Comparison of ENCODE assay signal across 8 mouse cellular contexts in the genomic region with DNA sequence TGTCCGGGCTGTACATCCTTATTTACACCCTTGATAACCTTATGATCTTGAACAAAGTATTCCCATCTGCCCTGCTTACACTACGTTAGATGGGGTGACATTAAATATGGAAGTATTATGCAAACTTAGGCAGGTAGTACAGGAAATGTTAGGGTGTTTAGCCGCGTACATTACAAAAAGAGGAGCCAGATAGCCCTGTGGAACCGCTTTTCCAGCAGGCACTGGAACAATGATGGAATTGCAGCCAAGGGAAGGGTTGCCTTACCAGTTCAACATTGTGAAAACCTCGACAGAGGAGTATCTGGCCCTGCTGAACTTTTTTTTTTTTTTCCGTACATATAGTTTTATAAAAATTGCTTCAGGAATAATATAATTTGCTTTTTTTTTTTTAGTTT. TPM values are rescaled to one million over a fixed set of nuclear protein-coding genes. Genes with fewer than 3 reads are reported as not detected.
DNase-seq lines count a peak whose midpoint lies in the region; ATAC-seq and TF ChIP-seq lines count a peak whose summit lies in the region.

No protein-coding gene starts in this region.

- peak overlapping the region; percentile 95 for H3K4me2 ChIP-seq in embryonic facial prominence, embryonic 13.5 days
- peak overlapping the region; percentile 95 for H3K4me2 ChIP-seq in intestine, postnatal 0 days (replicated peaks; ENCODE audit: low read depth)
- H3K4me2 ChIP-seq in neural tube, embryonic 13.5 days: peak overlapping the region; percentile 82

- TF ChIP-seq CTCF in liver, adult 2 months (IDR thresholded peaks at IDR 0.05; ENCODE audit: low read depth, low read length): no peak
- no peak for TF ChIP-seq CTCF in intestine, postnatal 0 days (IDR thresholded peaks at IDR 0.05; ENCODE audit: low read depth)

- TF ChIP-seq POLR2A in liver, adult 2 months (IDR thresholded peaks at IDR 0.05; ENCODE audit: extremely low read depth, insufficient read depth, low read length): no peak

- H3K27me3 ChIP-seq in liver, adult 2 months (ENCODE audit: control insufficient read depth, insufficient read depth, low read length): no peaks in the 10 kb centered on the region
- no peaks in the 10 kb centered on the region for H3K27me3 ChIP-seq in embryonic facial prominence, embryonic 13.5 days
- no peaks in the 10 kb centered on the region for H3K27me3 ChIP-seq in intestine, postnatal 0 days (replicated peaks; ENCODE audit: control insufficient read depth, insufficient read depth, low read length)
- no peaks in the 10 kb centered on the region for H3K27me3 ChIP-seq in neural tube, embryonic 13.5 days

- H3K9ac ChIP-seq in liver, adult 2 months (ENCODE audit: low read depth, low read length): peak overlapping the region; percentile 90
- peak overlapping the region; percentile 81 for H3K9ac ChIP-seq in embryonic facial prominence, embryonic 13.5 days
- H3K9ac ChIP-seq in intestine, postnatal 0 days (ENCODE audit: low read depth, low read length): peak overlapping the region; percentile 58
- peak overlapping the region; percentile 80 for H3K9ac ChIP-seq in neural tube, embryonic 13.5 days

- WGBS in liver, adult 2 months: 8% methylated on average over 7 of the region's 7 CpGs
- WGBS in embryonic facial prominence, embryonic 13.5 days: 20% methylated on average over 7 of the region's 7 CpGs
- WGBS in intestine, postnatal 0 days: 12% methylated on average over 7 of the region's 7 CpGs
- 19% methylated on average over 7 of the region's 7 CpGs for WGBS in neural tube, embryonic 13.5 days

- peak overlapping the region; percentile 84 for H3K27ac ChIP-seq in liver, adult 2 months (replicated peaks; ENCODE audit: insufficient read depth, low read depth, low read length)
- no peak overlapping the region for H3K27ac ChIP-seq in embryonic facial prominence, embryonic 13.5 days
- H3K27ac ChIP-seq in intestine, postnatal 0 days (ENCODE audit: low read depth, low read length): peak overlapping the region; percentile 74; the same call in 1 of the 2 replicates
- no peak overlapping the region for H3K27ac ChIP-seq in neural tube, embryonic 13.5 days (replicated peaks)

- DNase-seq in liver, adult 2 months (ENCODE audit: extremely low read depth, low read depth, low spot score): peak; percentile 45
- DNase-seq in liver: no peak
- no peak for DNase-seq in ovary, postnatal 14 days (ENCODE audit: low spot score)
- no peak for DNase-seq in adrenal gland, postnatal 10 days
- DNase-seq in adrenal gland, postnatal 14 days: no peak

- H3K4me3 ChIP-seq in liver, adult 2 months (ENCODE audit: insufficient read depth, low read depth, low read length): peak overlapping the region; percentile 95
- peak overlapping the region; percentile 88 for H3K4me3 ChIP-seq in embryonic facial prominence, embryonic 13.5 days
- peak overlapping the region; percentile 71 for H3K4me3 ChIP-seq in intestine, postnatal 0 days (ENCODE audit: low read depth, low read length)
- peak overlapping the region; percentile 94 for H3K4me3 ChIP-seq in neural tube, embryonic 13.5 days

- H3K79me2 ChIP-seq in liver, adult 2 months (ENCODE audit: control insufficient read depth, insufficient read depth, low read length): peaks cover 2% of the 10 kb centered on the region; the same call in 1 of the 2 replicates

- H3K9me3 ChIP-seq in embryonic facial prominence, embryonic 13.5 days: no peaks in the 10 kb centered on the region
- H3K9me3 ChIP-seq in intestine, postnatal 0 days (ENCODE audit: control insufficient read depth): no peaks in the 10 kb centered on the region
- H3K9me3 ChIP-seq in neural tube, embryonic 13.5 days: no peaks in the 10 kb centered on the region

- no peak for ATAC-seq in embryonic facial prominence, embryonic 13.5 days (ENCODE audit: insufficient number of reproducible peaks, insufficient read depth, low FRiP score, low TSS enrichment, low read depth)
- ATAC-seq in intestine, postnatal 0 days: no peak
- ATAC-seq in neural tube, embryonic 13.5 days (ENCODE audit: low read depth): no peak

- H3K36me3 ChIP-seq in liver, adult 2 months (ENCODE audit: control insufficient read depth, insufficient read depth, low read length): peaks cover 6% of the 10 kb centered on the region
- peaks cover 4% of the 10 kb centered on the region; the same call in 1 of the 2 replicates for H3K36me3 ChIP-seq in embryonic facial prominence, embryonic 13.5 days
- 0 out of 2 replicates have a peak, but pooled peaks cover 4% of the 10 kb centered on the region for H3K36me3 ChIP-seq in intestine, postnatal 0 days (ENCODE audit: control insufficient read depth, insufficient read depth)
- H3K36me3 ChIP-seq in neural tube, embryonic 13.5 days: peaks cover 8% of the 10 kb centered on the region; the same call in 1 of the 2 replicates

- H3K4me1 ChIP-seq in liver, adult 2 months (ENCODE audit: control insufficient read depth, insufficient read depth, low read length): peaks cover 2% of the 10 kb centered on the region; the same call in 1 of the 2 replicates
- peaks cover 13% of the 10 kb centered on the region for H3K4me1 ChIP-seq in embryonic facial prominence, embryonic 13.5 days
- H3K4me1 ChIP-seq in intestine, postnatal 0 days (replicated peaks; ENCODE audit: control insufficient read depth, insufficient read depth, low read length): no peaks in the 10 kb centered on the region
- peaks cover 18% of the 10 kb centered on the region for H3K4me1 ChIP-seq in neural tube, embryonic 13.5 days (replicated peaks)

RNA-seq across cellular contexts. Expression of a gene that starts 0.7 kb away (rescaled TPM):
- total RNA-seq in liver, adult 2 months (2014; rRNA removed): 3.0 and 3.4 TPM in 2 replicates
- polyA plus RNA-seq in liver, adult 2 months (2012; rRNA removed): 3.5 and 5.3 TPM in 2 replicates
- polyA plus RNA-seq in embryonic facial prominence, embryonic 13.5 days (2015; fragmentation: Nextera tagmentation; extraction: Ambion mirVana): 20.7 and 20.8 TPM in 2 replicates
- polyA plus RNA-seq in intestine, postnatal 0 days (2015; fragmentation: Nextera tagmentation; extraction: Ambion mirVana): 15.5 and 19.9 TPM in 2 replicates
- polyA plus RNA-seq in neural tube, embryonic 13.5 days (2015; fragmentation: Nextera tagmentation; extraction: Ambion mirVana): 28.4 and 28.6 TPM in 2 replicates
- total RNA-seq in adrenal gland, postnatal 10 days (2021): 10 to 100 TPM in 1 of 2 experiments, 1 to 10 TPM in 1; 7.1 to 10.8 TPM
- 7.6 and 8.0 TPM in 2 replicates for total RNA-seq in adrenal gland, postnatal 14 days (2021)

RNA-seq across cellular contexts. Expression of a gene that starts 0.7 kb away (rescaled TPM):
- 18.9 and 22.8 TPM in 2 replicates for total RNA-seq in liver, adult 2 months (2014; rRNA removed)
- polyA plus RNA-seq in liver, adult 2 months (2012; rRNA removed): 19.3 and 22.4 TPM in 2 replicates
- 36.5 and 38.5 TPM in 2 replicates for polyA plus RNA-seq in embryonic facial prominence, embryonic 13.5 days (2015; fragmentation: Nextera tagmentation; extraction: Ambion mirVana)
- 43.3 and 44.8 TPM in 2 replicates for polyA plus RNA-seq in intestine, postnatal 0 days (2015; fragmentation: Nextera tagmentation; extraction: Ambion mirVana)
- 68.7 and 69.3 TPM in 2 replicates for polyA plus RNA-seq in neural tube, embryonic 13.5 days (2015; fragmentation: Nextera tagmentation; extraction: Ambion mirVana)
- total RNA-seq in adrenal gland, postnatal 10 days (2021): 10 to 100 TPM; 36.1 to 42.0 TPM
- total RNA-seq in adrenal gland, postnatal 14 days (2021): 39.5 and 41.1 TPM in 2 replicates

RNA-seq across cellular contexts. Expression of a gene that starts 37.3 kb away (rescaled TPM):
- 0.46 and 0.54 TPM in 2 replicates for total RNA-seq in liver, adult 2 months (2014; rRNA removed)
- 0.19 and 0.46 TPM in 2 replicates for polyA plus RNA-seq in liver, adult 2 months (2012; rRNA removed)
- 0.65 TPM in 1 of 2 replicates, not detected in the other for polyA plus RNA-seq in embryonic facial prominence, embryonic 13.5 days (2015; fragmentation: Nextera tagmentation; extraction: Ambion mirVana)
- 0.65 and 0.86 TPM in 2 replicates for polyA plus RNA-seq in intestine, postnatal 0 days (2015; fragmentation: Nextera tagmentation; extraction: Ambion mirVana)
- polyA plus RNA-seq in neural tube, embryonic 13.5 days (2015; fragmentation: Nextera tagmentation; extraction: Ambion mirVana): 0.73 and 0.76 TPM in 2 replicates
- under 1 TPM in 1 of 2 experiments, not detected in 1; 0.66 TPM for total RNA-seq in adrenal gland, postnatal 10 days (2021)
- total RNA-seq in adrenal gland, postnatal 14 days (2021): 1.3 TPM in 1 of 2 replicates, not detected in the other

RNA-seq across cellular contexts. Expression of a gene that starts 37.3 kb away (rescaled TPM):
- 0.65 and 3.3 TPM in 2 replicates for total RNA-seq in liver, adult 2 months (2014; rRNA removed)
- polyA plus RNA-seq in liver, adult 2 months (2012; rRNA removed): 3.3 and 3.8 TPM in 2 replicates
- polyA plus RNA-seq in embryonic facial prominence, embryonic 13.5 days (2015; fragmentation: Nextera tagmentation; extraction: Ambion mirVana): 27.3 and 33.8 TPM in 2 replicates
- polyA plus RNA-seq in intestine, postnatal 0 days (2015; fragmentation: Nextera tagmentation; extraction: Ambion mirVana): 5.7 and 7.5 TPM in 2 replicates
- polyA plus RNA-seq in neural tube, embryonic 13.5 days (2015; fragmentation: Nextera tagmentation; extraction: Ambion mirVana): 14.6 and 16.9 TPM in 2 replicates
- 1 to 10 TPM in 1 of 2 experiments, not detected in 1; 4.6 TPM for total RNA-seq in adrenal gland, postnatal 10 days (2021)
- total RNA-seq in adrenal gland, postnatal 14 days (2021): 6.0 and 7.1 TPM in 2 replicates

Comparison
In these comparisons a context has a peak if more than half of its experiments do, and no peak if none do; other contexts are left out.
1. H3K27ac ChIP-seq: peak in liver, adult 2 months (single experiment) and intestine, postnatal 0 days (single experiment); none in embryonic facial prominence, embryonic 13.5 days (single experiment) and neural tube, embryonic 13.5 days (single experiment).
2. Peak in every context shown above with its lines, with median percentiles within 50 percentile points of each other: H3K4me3 ChIP-seq, H3K9ac ChIP-seq and H3K4me2 ChIP-seq.